Mouse (Mus musculus): ENCODE measurements around the gene Ptprr. TPM values are rescaled to one million over a fixed set of nuclear protein-coding genes. Genes with fewer than 3 reads are reported as not detected.

The Ptprr gene
- polyA plus RNA-seq, 1 experiment from 2014 or later = 0.52 TPM

- no peaks in the 10 kb centered on the region for H3K27me3 ChIP-seq (ENCODE audit: insufficient read depth, low read length)
- no peak overlapping the region for H3K4me2 ChIP-seq (replicated peaks; ENCODE audit: low read depth, low read length)
- no peak overlapping the region for H3K9ac ChIP-seq (replicated peaks; ENCODE audit: low read length)
- peaks cover 7% of the 10 kb centered on the region; the same call in 1 of the 2 replicates for H3K4me1 ChIP-seq (ENCODE audit: insufficient read depth, low read length)
- ATAC-seq (ENCODE audit: low FRiP score, low TSS enrichment) = no peak
- H3K4me3 ChIP-seq (ENCODE audit: low read length) = no peak overlapping the region
- no peaks in the 10 kb centered on the region for H3K9me3 ChIP-seq (ENCODE audit: low read length)
- no peaks in the 10 kb centered on the region for H3K36me3 ChIP-seq (ENCODE audit: insufficient read depth, low read length)
- no peak overlapping the region for H3K27ac ChIP-seq (ENCODE audit: low read length)
- WGBS = 21% methylated on average over 15 of the region's 15 CpGs
Measured at GRCm38 (mm10) chr10:116205580-116206358, 187.8 kb downstream of the Ptprr start.

GRCm38 (mm10) chr10:116206449-116206848 is 188.4 kb downstream of the Ptprr start:
- H3K27ac ChIP-seq (ENCODE audit: low read length) = no peak overlapping the region

GRCm38 (mm10) chr10:116207987-116208726 is 190.1 kb downstream of the Ptprr start:
- H3K27ac ChIP-seq (ENCODE audit: low read length) = peak overlapping the region; percentile 32; the same call in 1 of the 2 replicates
- peak overlapping the region; percentile 59 for H3K9ac ChIP-seq (replicated peaks; ENCODE audit: low read length)
- WGBS = 10% methylated on average over 9 of the region's 9 CpGs

More at GRCm38 (mm10) chr10:116206449-116206848, 188.4 kb downstream of the Ptprr start:
- no peak for ATAC-seq (ENCODE audit: low FRiP score, low TSS enrichment)
- no peak overlapping the region for H3K9ac ChIP-seq (replicated peaks; ENCODE audit: low read length)
- no peak overlapping the region for H3K4me2 ChIP-seq (replicated peaks; ENCODE audit: low read depth, low read length)
- H3K4me1 ChIP-seq (ENCODE audit: insufficient read depth, low read length) = peaks cover 7% of the 10 kb centered on the region; the same call in 1 of the 2 replicates
- H3K36me3 ChIP-seq (ENCODE audit: insufficient read depth, low read length) = no peaks in the 10 kb centered on the region
- no peaks in the 10 kb centered on the region for H3K9me3 ChIP-seq (ENCODE audit: low read length)
- 63% methylated on average over 11 of the region's 11 CpGs for WGBS
- no peaks in the 10 kb centered on the region for H3K27me3 ChIP-seq (ENCODE audit: insufficient read depth, low read length)
- H3K4me3 ChIP-seq (ENCODE audit: low read length) = no peak overlapping the region

GRCm38 (mm10) chr10:116208727-116209115 is 190.7 kb downstream of the Ptprr start:
- no peak; the same call in 1 of the 2 replicates for ATAC-seq (ENCODE audit: low FRiP score, low TSS enrichment)
- no peak overlapping the region for H3K4me3 ChIP-seq (ENCODE audit: low read length)
- 47% methylated on average over 9 of the region's 9 CpGs for WGBS
- H3K36me3 ChIP-seq (ENCODE audit: insufficient read depth, low read length) = no peaks in the 10 kb centered on the region
- no peaks in the 10 kb centered on the region for H3K27me3 ChIP-seq (ENCODE audit: insufficient read depth, low read length)
- peak overlapping the region; percentile 32; the same call in 1 of the 2 replicates for H3K27ac ChIP-seq (ENCODE audit: low read length)
- H3K4me1 ChIP-seq (ENCODE audit: insufficient read depth, low read length) = peaks cover 11% of the 10 kb centered on the region
- no peaks in the 10 kb centered on the region for H3K9me3 ChIP-seq (ENCODE audit: low read length)
- H3K4me2 ChIP-seq (replicated peaks; ENCODE audit: low read depth, low read length) = peak overlapping the region; percentile 36; the same call in 1 of the 2 replicates
- H3K9ac ChIP-seq (replicated peaks; ENCODE audit: low read length) = no peak overlapping the region; the same call in 1 of the 2 replicates

More at GRCm38 (mm10) chr10:116207987-116208726, 190.1 kb downstream of the Ptprr start:
- ATAC-seq (ENCODE audit: low FRiP score, low TSS enrichment) = no peak; the same call in 1 of the 2 replicates
- Histone ChIP-seq H3K27me3 (ENCODE audit: insufficient read depth, low read length) (no peaks in the 10 kb centered on the region), H3K4me2 (replicated peaks; ENCODE audit: low read depth, low read length) (peak overlapping the region; percentile 36), H3K4me3 (ENCODE audit: low read length) (no peak overlapping the region), H3K4me1 (ENCODE audit: insufficient read depth, low read length) (peaks cover 11% of the 10 kb centered on the region), H3K9me3 (ENCODE audit: low read length) (no peaks in the 10 kb centered on the region), H3K36me3 (ENCODE audit: insufficient read depth, low read length) (no peaks in the 10 kb centered on the region)

- H3K9ac ChIP-seq (replicated peaks; ENCODE audit: low read length) = no peak overlapping the region
- no peak overlapping the region for H3K4me3 ChIP-seq (ENCODE audit: low read length)
- 9% methylated on average over 3 of the region's 3 CpGs for WGBS
- no peak overlapping the region for H3K27ac ChIP-seq (ENCODE audit: low read length)
- no peaks in the 10 kb centered on the region for H3K9me3 ChIP-seq (ENCODE audit: low read length)
- H3K36me3 ChIP-seq (ENCODE audit: insufficient read depth, low read length) = no peaks in the 10 kb centered on the region
- H3K4me1 ChIP-seq (ENCODE audit: insufficient read depth, low read length) = peaks cover 11% of the 10 kb centered on the region
- H3K27me3 ChIP-seq (ENCODE audit: insufficient read depth, low read length) = no peaks in the 10 kb centered on the region
- H3K4me2 ChIP-seq (replicated peaks; ENCODE audit: low read depth, low read length) = no peak overlapping the region
- no peak for ATAC-seq (ENCODE audit: low FRiP score, low TSS enrichment)
Measured at GRCm38 (mm10) chr10:116212127-116212526, 194.1 kb downstream of the Ptprr start.

- no peak overlapping the region for H3K4me2 ChIP-seq (replicated peaks; ENCODE audit: low read depth, low read length)
- peak; percentile 51; the same call in 1 of the 2 replicates for ATAC-seq (ENCODE audit: low FRiP score, low TSS enrichment)
- H3K36me3 ChIP-seq (ENCODE audit: insufficient read depth, low read length) = no peaks in the 10 kb centered on the region
- H3K9me3 ChIP-seq (ENCODE audit: low read length) = no peaks in the 10 kb centered on the region
- 70% methylated on average over 12 of the region's 12 CpGs for WGBS
- H3K4me3 ChIP-seq (ENCODE audit: low read length) = no peak overlapping the region
- H3K4me1 ChIP-seq (ENCODE audit: insufficient read depth, low read length) = 0 out of 2 replicates have a peak, but pooled peaks cover 5% of the 10 kb centered on the region
- no peaks in the 10 kb centered on the region for H3K27me3 ChIP-seq (ENCODE audit: insufficient read depth, low read length)
- H3K9ac ChIP-seq (replicated peaks; ENCODE audit: low read length) = no peak overlapping the region
- H3K27ac ChIP-seq (ENCODE audit: low read length) = peak overlapping the region; percentile 54
Measured at GRCm38 (mm10) chr10:116220336-116221118, 202.5 kb downstream of the Ptprr start.

- WGBS = 62% methylated on average over 5 of the region's 5 CpGs
- ATAC-seq (ENCODE audit: low FRiP score, low TSS enrichment) = no peak
- H3K36me3 ChIP-seq (ENCODE audit: insufficient read depth, low read length) = no peaks in the 10 kb centered on the region
Measured at GRCm38 (mm10) chr10:116235299-116235698, 217.3 kb downstream of the Ptprr start.

GRCm38 (mm10) chr10:116242200-116242599 is 224.2 kb downstream of the Ptprr start:
- Histone ChIP-seq H3K36me3 (ENCODE audit: insufficient read depth, low read length) (no peaks in the 10 kb centered on the region), H3K4me2 (replicated peaks; ENCODE audit: low read depth, low read length) (no peak overlapping the region), H3K4me1 (ENCODE audit: insufficient read depth, low read length) (no peaks in the 10 kb centered on the region), H3K9ac (replicated peaks; ENCODE audit: low read length) (no peak overlapping the region), H3K4me3 (ENCODE audit: low read length) (no peak overlapping the region), H3K27ac (ENCODE audit: low read length) (no peak overlapping the region), H3K9me3 (ENCODE audit: low read length) (no peaks in the 10 kb centered on the region), H3K27me3 (ENCODE audit: insufficient read depth, low read length) (no peaks in the 10 kb centered on the region)
- 71% methylated on average over 7 of the region's 7 CpGs for WGBS
- ATAC-seq (ENCODE audit: low FRiP score, low TSS enrichment) = 0 out of 2 replicates have a peak, but pooled peaks have one; percentile 42

More at GRCm38 (mm10) chr10:116235299-116235698, 217.3 kb downstream of the Ptprr start:
- H3K4me2 ChIP-seq (replicated peaks; ENCODE audit: low read depth, low read length) = no peak overlapping the region
- H3K4me3 ChIP-seq (ENCODE audit: low read length) = no peak overlapping the region
- H3K27ac ChIP-seq (ENCODE audit: low read length) = no peak overlapping the region
- H3K9me3 ChIP-seq (ENCODE audit: low read length) = no peaks in the 10 kb centered on the region
- H3K27me3 ChIP-seq (ENCODE audit: insufficient read depth, low read length) = no peaks in the 10 kb centered on the region
- no peak overlapping the region for H3K9ac ChIP-seq (replicated peaks; ENCODE audit: low read length)
- H3K4me1 ChIP-seq (ENCODE audit: insufficient read depth, low read length) = no peaks in the 10 kb centered on the region

- H3K4me1 ChIP-seq (ENCODE audit: insufficient read depth, low read length) = no peaks in the 10 kb centered on the region
- 46% methylated on average over 7 of the region's 7 CpGs for whole genome bisulfite sequencing
- peak; percentile 35; the same call in 1 of the 2 replicates for ATAC-seq (ENCODE audit: low FRiP score, low TSS enrichment)
Measured at GRCm38 (mm10) chr10:116243373-116243772, 225.4 kb downstream of the Ptprr start.

More at GRCm38 (mm10) chr10:116243373-116243772, 225.4 kb downstream of the Ptprr start:
- Histone ChIP-seq H3K4me2 (replicated peaks; ENCODE audit: low read depth, low read length) (no peak overlapping the region), H3K9me3 (ENCODE audit: low read length) (no peaks in the 10 kb centered on the region), H3K4me3 (ENCODE audit: low read length) (no peak overlapping the region), H3K9ac (replicated peaks; ENCODE audit: low read length) (no peak overlapping the region), H3K27me3 (ENCODE audit: insufficient read depth, low read length) (no peaks in the 10 kb centered on the region), H3K36me3 (ENCODE audit: insufficient read depth, low read length) (no peaks in the 10 kb centered on the region), H3K27ac (ENCODE audit: low read length) (no peak overlapping the region)
